Mouse (Mus musculus): ENCODE data around the gene Sgcd.

DNA sequence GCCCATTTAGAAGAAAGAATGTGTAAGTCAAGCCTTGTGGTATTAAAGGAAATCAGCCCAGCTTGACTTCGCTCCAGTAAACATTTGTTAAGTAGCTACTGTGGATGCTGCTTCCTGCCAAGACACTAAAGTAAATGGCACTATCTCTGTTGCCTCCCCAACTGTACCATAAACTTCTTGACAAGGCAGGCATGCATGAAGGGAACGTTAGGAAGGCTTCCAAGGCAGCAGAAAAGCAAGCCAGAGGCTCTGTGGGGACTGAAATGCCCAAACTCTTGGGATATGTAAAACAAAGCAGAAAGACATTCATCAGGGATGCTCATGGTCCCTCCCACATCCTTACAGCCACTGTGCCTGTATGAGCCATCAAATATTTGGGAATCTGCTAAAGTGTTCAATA is 938.4 kb downstream of the Sgcd start:
- TF ChIP-seq ZC3H11A (IDR thresholded peaks at IDR 0.05; ENCODE audit: low read depth, low read length) (no peak), MAFK (IDR thresholded peaks at IDR 0.05; ENCODE audit: insufficient replicate concordance, low read length) (no peak)
